Mouse (Mus musculus): Measurements from ENCODE around the gene Dab1.

Dab1 gene

DNA sequence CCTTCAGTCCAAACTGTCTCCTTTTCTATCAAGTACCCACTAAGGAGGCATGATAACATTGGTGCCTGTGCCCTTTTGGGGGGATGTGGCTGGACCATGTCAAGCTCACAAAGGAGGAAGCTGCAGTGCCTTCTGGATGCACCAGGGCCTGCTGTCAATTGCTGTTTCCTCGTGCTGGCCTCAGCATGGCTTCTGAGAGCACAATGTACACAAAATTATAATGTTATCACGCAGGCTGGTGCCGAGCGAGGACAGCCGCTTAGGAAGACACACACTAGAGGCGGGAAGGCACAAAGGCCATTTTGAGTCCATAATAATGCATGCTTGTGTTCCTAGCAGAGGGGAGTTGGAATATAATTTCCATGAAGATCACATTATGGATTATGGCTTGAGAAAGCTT, 81.2 kb downstream of the Dab1 start:
- in situ Hi-C loops (cut with MboI): no loop called here

DNA sequence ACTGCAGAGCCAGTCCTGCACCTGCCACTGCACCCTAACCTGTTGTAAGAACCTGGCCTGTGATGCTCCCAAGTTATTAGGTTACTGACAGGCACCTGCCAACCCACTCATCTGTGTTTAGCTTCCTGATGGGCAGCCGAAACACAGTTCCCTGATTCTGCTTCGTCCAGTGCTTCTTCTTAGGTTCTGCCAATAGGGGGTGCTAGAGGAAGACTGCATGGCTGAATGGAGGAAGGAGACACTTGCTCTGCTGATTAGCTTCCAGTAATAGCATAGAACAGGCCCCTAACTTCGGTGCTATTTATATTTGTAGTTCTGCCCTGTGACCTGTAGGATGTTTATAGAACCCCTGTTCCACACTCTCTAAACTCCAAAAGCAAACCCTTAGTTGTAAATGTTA, 83.0 kb downstream of the Dab1 start:
- in situ Hi-C loops (cut with MboI): no loop called here

DNA sequence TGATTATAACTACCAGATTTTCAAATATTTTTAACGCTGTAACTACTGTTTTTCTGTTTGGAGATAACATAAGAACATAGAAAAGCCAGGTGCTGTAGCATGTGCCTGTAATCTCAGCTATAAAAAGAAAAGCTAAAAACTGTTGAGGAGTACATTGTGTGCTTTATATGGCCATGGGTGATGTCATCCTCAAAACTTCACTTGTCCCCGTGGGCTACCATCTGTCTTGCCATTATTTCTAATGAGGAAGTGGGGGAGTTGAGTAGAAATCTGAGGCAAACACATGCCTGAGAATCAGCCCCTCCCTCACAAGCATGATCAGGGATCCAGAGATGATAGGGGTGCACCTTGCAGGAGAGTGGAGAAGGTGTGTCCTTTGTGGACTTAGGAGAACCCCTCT, 85.3 kb downstream of the Dab1 start:
- in situ Hi-C loops (cut with MboI): no loop called here

DNA sequence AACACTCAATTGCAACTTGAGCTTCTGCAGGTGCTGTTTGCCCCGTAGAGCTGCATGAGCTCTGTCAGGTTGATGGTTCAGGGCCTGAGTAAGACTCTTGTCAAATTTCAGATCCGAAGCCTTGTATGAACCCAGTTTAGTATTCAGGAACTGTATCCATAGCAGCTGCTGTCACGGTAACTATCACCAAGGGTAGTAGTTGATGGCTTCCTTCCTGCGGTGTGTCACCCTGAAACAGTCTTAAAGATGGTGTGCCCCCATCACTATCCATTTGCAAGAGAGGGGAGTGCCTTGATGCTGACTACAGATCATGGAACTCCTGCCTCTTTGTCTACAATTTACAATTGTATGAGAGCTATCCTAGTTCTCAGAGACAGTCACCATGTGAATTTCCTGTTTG, 87.3 kb downstream of the Dab1 start:
- in situ Hi-C loops (cut with MboI): no loop called here

- in situ Hi-C loops (cut with MboI): no loop called here
Measured at GRCm38 (mm10) chr4:103707140-103707539, 88.0 kb downstream of the Dab1 start.

GRCm38 (mm10) chr4:103711353-103711752, 92.2 kb downstream of the Dab1 start:
- in situ Hi-C loops (cut with MboI): no loop called here

- in situ Hi-C loops (cut with MboI): no loop called here
Measured at GRCm38 (mm10) chr4:103713921-103714320, 94.8 kb downstream of the Dab1 start.

GRCm38 (mm10) chr4:103714991-103715390, 95.8 kb downstream of the Dab1 start:
- in situ Hi-C loops (cut with MboI): no loop called here

- in situ Hi-C loops (cut with MboI): no loop called here
Measured at GRCm38 (mm10) chr4:103715568-103715967, 96.4 kb downstream of the Dab1 start.

GRCm38 (mm10) chr4:103722738-103723137, 103.6 kb downstream of the Dab1 start:
- in situ Hi-C loops (cut with MboI): no loop called here

GRCm38 (mm10) chr4:103726486-103726885, 107.3 kb downstream of the Dab1 start:
- in situ Hi-C loops (cut with MboI): no loop called here

GRCm38 (mm10) chr4:103737185-103737584, 118.0 kb downstream of the Dab1 start:
- in situ Hi-C loops (cut with MboI): no loop called here

- in situ Hi-C loops (cut with MboI): no loop called here
Measured at GRCm38 (mm10) chr4:103751249-103751855, 132.2 kb downstream of the Dab1 start.

DNA sequence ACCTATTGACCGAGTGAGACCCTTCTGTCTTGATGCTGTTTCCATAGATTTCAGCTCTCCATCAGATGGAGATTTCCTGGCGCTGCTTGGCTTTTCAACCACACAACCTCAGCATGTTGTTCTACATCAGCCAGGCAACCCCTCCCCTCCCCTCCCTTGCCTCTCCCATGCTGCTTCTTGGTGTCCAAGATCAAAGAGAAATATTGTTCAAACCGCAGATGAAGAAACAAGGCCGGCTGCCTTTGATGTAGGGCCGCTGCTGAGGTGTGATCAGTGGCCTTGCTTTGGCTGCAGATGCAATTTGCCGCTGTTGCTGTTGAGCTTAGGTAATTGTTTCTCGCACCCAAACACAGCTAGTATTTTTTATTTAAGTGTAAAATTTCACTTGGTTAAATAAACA, 135.4 kb downstream of the Dab1 start:
- in situ Hi-C loops (cut with MboI): no loop called here

DNA sequence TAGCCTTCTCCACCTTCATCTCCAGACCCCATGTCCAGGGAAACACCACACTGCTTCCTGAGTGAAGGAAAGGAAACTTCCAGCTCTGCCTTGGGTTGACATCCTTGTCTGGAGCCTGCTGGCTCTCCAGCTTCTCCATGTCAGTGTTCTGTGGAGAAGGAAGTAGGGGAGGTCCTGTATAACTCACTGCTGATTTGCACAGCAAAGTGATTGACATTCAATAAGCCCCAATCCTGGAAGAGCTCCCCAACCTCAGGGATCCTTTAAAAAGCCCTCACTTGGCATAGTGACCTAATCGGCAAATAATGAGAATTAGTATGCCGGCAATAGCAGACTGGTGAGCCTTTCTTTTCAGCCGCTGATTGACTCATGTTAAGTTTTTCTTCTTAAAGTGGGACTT, 138.1 kb downstream of the Dab1 start:
- in situ Hi-C loops (cut with MboI): no loop called here

GRCm38 (mm10) chr4:103762416-103762815, 143.3 kb downstream of the Dab1 start:
- in situ Hi-C loops (cut with MboI): no loop called here

DNA sequence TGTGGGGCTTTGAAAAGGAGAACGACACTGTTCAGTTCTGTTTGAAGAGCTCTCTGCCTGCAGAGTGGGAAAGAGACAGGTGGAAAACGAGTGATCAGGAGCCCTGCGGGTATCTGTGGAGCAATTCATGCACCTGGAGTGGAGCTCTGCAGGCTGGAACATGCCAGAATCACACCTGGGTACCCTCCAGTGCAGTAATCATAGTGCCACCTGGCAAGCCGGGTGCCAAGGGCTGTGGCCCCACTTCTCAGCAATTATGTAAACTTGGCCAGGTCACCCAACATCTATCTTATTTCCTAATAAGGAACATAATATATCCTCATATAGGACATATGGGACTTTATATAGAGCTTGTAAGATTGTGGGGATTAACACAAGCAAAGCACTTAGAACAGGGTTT, 156.6 kb downstream of the Dab1 start:
- in situ Hi-C loops (cut with MboI): no loop called here

- in situ Hi-C loops (cut with MboI): no loop called here
Measured at GRCm38 (mm10) chr4:103781398-103781797, 162.2 kb downstream of the Dab1 start.

GRCm38 (mm10) chr4:103783561-103784247, 164.5 kb downstream of the Dab1 start:
- in situ Hi-C loops (cut with MboI): no loop called here

- in situ Hi-C loops (cut with MboI): no loop called here
Measured at GRCm38 (mm10) chr4:103793589-103794312, 174.6 kb downstream of the Dab1 start.

DNA sequence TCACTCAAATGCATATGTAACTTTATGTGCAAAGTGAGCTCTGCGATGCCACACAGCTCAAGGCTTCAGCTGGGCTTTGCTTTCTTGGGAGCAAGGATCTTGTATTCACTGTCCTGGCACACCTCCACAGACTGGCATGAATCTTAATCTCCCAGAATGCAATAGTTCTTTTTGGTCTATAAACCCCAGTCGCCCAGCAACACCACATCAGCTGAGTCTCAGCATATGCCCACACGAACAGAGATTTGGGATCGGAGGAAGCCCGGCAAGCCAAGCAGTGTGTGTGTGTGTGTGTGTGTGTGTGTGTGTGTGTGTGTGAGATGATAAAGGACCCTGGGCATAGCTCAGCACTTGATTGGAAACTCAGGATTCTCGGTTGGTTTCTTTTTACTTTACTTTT, 177.3 kb downstream of the Dab1 start:
- in situ Hi-C loops (cut with MboI): no loop called here

- in situ Hi-C loops (cut with MboI): no loop called here
Measured at GRCm38 (mm10) chr4:103802439-103802838, 183.3 kb downstream of the Dab1 start.

- in situ Hi-C loops (cut with MboI): no loop called here
Measured at GRCm38 (mm10) chr4:103804461-103804860, 185.3 kb downstream of the Dab1 start.
